Mouse (Mus musculus) forebrain, embryonic 14.5 days (tissue): ENCODE measurements at regions not wholly inside any gene's neighbourhood (a gene's known extent, or its start where the extent isn't known, plus 50 kb on each side); places are given as distances from the start of the nearest gene placed in this dataset.

Source experiments
- ATAC-seq: fragments of 200-750 bp; cut with Nextera tagmentation; 2 replicates; pipeline ENCODE4 v1.8.0; 2017; ENCODE audit warnings: mild to moderate bottlenecking, moderate library complexity
- DNase-seq: peaks from one replicate; pipeline ENCODE4 v3.0.0-alpha.2; 2015; ENCODE audit warnings: low spot score
- H3K27ac ChIP-seq: fragments of 300-500 bp; sonication (generic); 2 replicates; pipeline ENCODE4 v1.5.1; 2014; ENCODE audit warnings: low read depth, mild to moderate bottlenecking, control low read depth, low read length, moderate library complexity
- H3K27me3 ChIP-seq: fragments of 300-500 bp; sonication (generic); replicated peaks from 2 replicates; pipeline ENCODE4 v1.6.1; 2014; ENCODE audit warnings: low read length, control low read depth, mixed read lengths; ENCODE audit not compliant: control insufficient read depth, insufficient read depth
- H3K36me3 ChIP-seq: fragments of 300-500 bp; sonication (generic); 2 replicates; pipeline ENCODE4 v1.6.1; 2014; ENCODE audit warnings: low read length, control low read depth; ENCODE audit not compliant: control insufficient read depth, insufficient read depth
- H3K4me1 ChIP-seq: fragments of 300-500 bp; sonication (generic); 2 replicates; pipeline ENCODE4 v1.6.1; 2014; ENCODE audit warnings: antibody characterized with exemption, low read length, control low read depth; ENCODE audit not compliant: control insufficient read depth, insufficient read depth
- H3K4me2 ChIP-seq: fragments of 300-500 bp; sonication (generic); 2 replicates; pipeline ENCODE4 v1.6.1; 2014; ENCODE audit warnings: mild to moderate bottlenecking, control low read depth, low read length
- H3K4me3 ChIP-seq: fragments of 300-500 bp; sonication (generic); 2 replicates; pipeline ENCODE4 v1.5.1; 2014; ENCODE audit warnings: low read depth, low read length, control low read depth
- H3K9ac ChIP-seq: fragments of 300-500 bp; sonication (generic); 2 replicates; pipeline ENCODE4 v1.6.1; 2014; ENCODE audit warnings: mild to moderate bottlenecking, low read length, control low read depth, moderate library complexity
- H3K9me3 ChIP-seq: fragments of 300-500 bp; sonication (generic); replicated peaks from 2 replicates; pipeline ENCODE4 v1.6.1; 2016; ENCODE audit warnings: low read length, control low read depth, mixed read lengths; ENCODE audit not compliant: control insufficient read depth
- WGBS: fragments of 180-500 bp; shearing (Covaris S2); extraction: QIAGEN DNeasy Blood & Tissue Kit; methylation state at CpG from one replicate; pipeline ENCODE4 v1.1.7; 2014; 5-methylcytosine and 5-hydroxymethylcytosine counted together

DNA sequence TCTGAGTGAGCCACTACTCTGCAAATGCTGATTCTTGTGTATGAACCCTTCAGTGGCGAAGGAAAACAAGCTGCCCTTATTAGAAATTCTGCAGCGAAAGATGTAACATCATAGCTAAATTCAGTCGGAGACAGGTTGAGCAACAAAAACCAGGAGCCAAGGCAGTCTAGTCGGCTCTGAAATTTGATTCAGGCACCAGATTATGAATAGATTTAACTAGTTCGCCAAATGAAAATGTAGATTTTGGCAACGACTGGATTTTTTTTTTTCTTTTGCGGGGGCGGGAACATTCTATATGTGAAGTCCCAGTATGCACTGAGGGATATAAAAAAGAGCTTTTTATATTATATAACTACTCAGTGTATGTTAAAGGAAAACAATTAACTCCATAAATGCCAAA is 847.9 kb downstream of the Kcnj2 start:
- no peaks in the 10 kb centered on the region for H3K36me3 ChIP-seq
- H3K4me2 ChIP-seq: no peak overlapping the region
- no peaks in the 10 kb centered on the region for H3K27me3 ChIP-seq
- WGBS: 90% methylated on average over 8 of the region's 8 CpGs
- H3K4me3 ChIP-seq: no peak overlapping the region
- H3K9me3 ChIP-seq: no peaks in the 10 kb centered on the region
- DNase-seq (no peak), ATAC-seq (no peak)
- H3K27ac ChIP-seq: no peak overlapping the region
- no peaks in the 10 kb centered on the region for H3K4me1 ChIP-seq
- H3K9ac ChIP-seq: no peak overlapping the region

DNA sequence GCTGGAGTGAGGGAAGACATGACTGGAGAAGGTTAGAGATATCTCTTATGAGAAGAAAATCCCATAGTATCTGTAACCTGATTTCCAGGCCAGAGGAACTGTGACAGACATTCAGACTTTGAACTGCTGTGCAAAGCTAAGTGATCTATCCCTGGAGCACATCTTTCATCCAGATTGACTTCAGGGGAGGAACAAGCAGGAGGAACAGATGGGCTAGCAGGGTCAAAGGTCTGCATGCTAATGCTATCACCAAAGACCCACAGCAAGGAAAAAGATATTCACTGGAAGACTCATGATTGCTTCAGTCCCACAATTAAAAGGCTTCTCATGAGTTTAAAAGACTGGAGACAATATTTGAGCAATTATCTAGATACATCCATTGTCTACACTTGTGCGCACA is 855.7 kb upstream of the Sox9 start:
- Histone ChIP-seq H3K4me1 (no peaks in the 10 kb centered on the region), H3K27ac (no peak overlapping the region), H3K4me2 (no peak overlapping the region), H3K4me3 (no peak overlapping the region), H3K9ac (no peak overlapping the region), H3K9me3 (no peaks in the 10 kb centered on the region), H3K27me3 (no peaks in the 10 kb centered on the region), H3K36me3 (no peaks in the 10 kb centered on the region)
- 98% methylated on average over 1 of the region's 1 CpGs for WGBS
- ATAC-seq (no peak), DNase-seq (no peak)

- H3K27ac ChIP-seq: no peak overlapping the region
- ATAC-seq (no peak), DNase-seq (peak; percentile 22)
- no peaks in the 10 kb centered on the region for H3K27me3 ChIP-seq
- H3K9ac ChIP-seq: no peak overlapping the region
- no peak overlapping the region for H3K4me3 ChIP-seq
- no peak overlapping the region for H3K4me2 ChIP-seq
- no peaks in the 10 kb centered on the region for H3K4me1 ChIP-seq
- no peaks in the 10 kb centered on the region for H3K9me3 ChIP-seq
- 70% methylated on average over 10 of the region's 10 CpGs for WGBS
- H3K36me3 ChIP-seq: no peaks in the 10 kb centered on the region
These were observed 852.7 kb upstream of the Sox9 start for GRCm38 (mm10) chr11:111929366-111929765.

GRCm38 (mm10) chr11:111932052-111932451 is 850.0 kb upstream of the Sox9 start:
- H3K27me3 ChIP-seq: no peaks in the 10 kb centered on the region
- DNase-seq (no peak), ATAC-seq (no peak)
- no peaks in the 10 kb centered on the region for H3K4me1 ChIP-seq
- H3K27ac ChIP-seq: no peak overlapping the region
- H3K9me3 ChIP-seq: no peaks in the 10 kb centered on the region
- no peak overlapping the region for H3K4me2 ChIP-seq
- no peak overlapping the region for H3K9ac ChIP-seq
- H3K4me3 ChIP-seq: no peak overlapping the region
- 90% methylated on average over 1 of the region's 1 CpGs for WGBS
- no peaks in the 10 kb centered on the region for H3K36me3 ChIP-seq

GRCm38 (mm10) chr11:111944282-111944681 is 837.7 kb upstream of the Sox9 start:
- no peak overlapping the region for H3K9ac ChIP-seq
- 58% methylated on average over 8 of the region's 8 CpGs for WGBS
- H3K36me3 ChIP-seq: no peaks in the 10 kb centered on the region
- no peaks in the 10 kb centered on the region for H3K27me3 ChIP-seq
- no peak for ATAC-seq
- peak; percentile 17 for DNase-seq
- H3K4me2 ChIP-seq: no peak overlapping the region
- H3K9me3 ChIP-seq: no peaks in the 10 kb centered on the region
- no peak overlapping the region for H3K4me3 ChIP-seq
- H3K27ac ChIP-seq: no peak overlapping the region
- no peaks in the 10 kb centered on the region for H3K4me1 ChIP-seq

- ATAC-seq: no peak
- Histone ChIP-seq H3K27me3 (no peaks in the 10 kb centered on the region), H3K9ac (no peak overlapping the region), H3K4me3 (no peak overlapping the region), H3K4me2 (no peak overlapping the region), H3K4me1 (no peaks in the 10 kb centered on the region), H3K27ac (no peak overlapping the region), H3K36me3 (no peaks in the 10 kb centered on the region), H3K9me3 (no peaks in the 10 kb centered on the region)
- DNase-seq: no peak
These were observed 836.2 kb upstream of the Sox9 start for GRCm38 (mm10) chr11:111945806-111946205.

GRCm38 (mm10) chr11:111947671-111948070 is 834.4 kb upstream of the Sox9 start:
- ATAC-seq (no peak), DNase-seq (no peak)
- Histone ChIP-seq H3K27me3 (no peaks in the 10 kb centered on the region), H3K36me3 (no peaks in the 10 kb centered on the region), H3K9me3 (no peaks in the 10 kb centered on the region), H3K4me1 (no peaks in the 10 kb centered on the region), H3K4me2 (no peak overlapping the region), H3K27ac (no peak overlapping the region), H3K9ac (no peak overlapping the region), H3K4me3 (no peak overlapping the region)
- 95% methylated on average over 6 of the region's 6 CpGs for WGBS

DNA sequence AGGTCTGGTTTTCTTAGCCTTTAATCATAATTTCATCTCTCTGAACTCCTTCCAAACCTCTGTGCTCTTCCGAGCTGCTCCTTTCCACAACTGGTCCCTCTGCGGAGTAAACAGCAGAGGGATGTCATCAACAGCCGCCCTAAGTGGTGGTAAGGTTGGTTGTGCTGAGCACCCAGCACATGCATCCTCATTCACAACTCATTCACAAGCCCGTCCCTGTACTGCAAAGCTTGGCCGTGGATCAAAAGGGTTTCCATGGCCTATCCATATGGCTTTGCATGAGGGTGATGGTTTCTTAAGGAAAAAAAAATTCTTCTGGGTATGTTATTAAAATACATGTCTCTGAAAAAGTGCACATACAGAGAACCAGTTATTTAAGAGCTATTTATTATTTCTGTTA is 828.6 kb upstream of the Sox9 start:
- DNase-seq: peak; percentile 51
- Histone ChIP-seq H3K4me2 (no peak overlapping the region), H3K9ac (no peak overlapping the region), H3K27ac (no peak overlapping the region), H3K36me3 (no peaks in the 10 kb centered on the region), H3K9me3 (no peaks in the 10 kb centered on the region), H3K4me3 (no peak overlapping the region), H3K4me1 (no peaks in the 10 kb centered on the region), H3K27me3 (no peaks in the 10 kb centered on the region)
- 64% methylated on average over 5 of the region's 5 CpGs for WGBS
- no peak for ATAC-seq

DNA sequence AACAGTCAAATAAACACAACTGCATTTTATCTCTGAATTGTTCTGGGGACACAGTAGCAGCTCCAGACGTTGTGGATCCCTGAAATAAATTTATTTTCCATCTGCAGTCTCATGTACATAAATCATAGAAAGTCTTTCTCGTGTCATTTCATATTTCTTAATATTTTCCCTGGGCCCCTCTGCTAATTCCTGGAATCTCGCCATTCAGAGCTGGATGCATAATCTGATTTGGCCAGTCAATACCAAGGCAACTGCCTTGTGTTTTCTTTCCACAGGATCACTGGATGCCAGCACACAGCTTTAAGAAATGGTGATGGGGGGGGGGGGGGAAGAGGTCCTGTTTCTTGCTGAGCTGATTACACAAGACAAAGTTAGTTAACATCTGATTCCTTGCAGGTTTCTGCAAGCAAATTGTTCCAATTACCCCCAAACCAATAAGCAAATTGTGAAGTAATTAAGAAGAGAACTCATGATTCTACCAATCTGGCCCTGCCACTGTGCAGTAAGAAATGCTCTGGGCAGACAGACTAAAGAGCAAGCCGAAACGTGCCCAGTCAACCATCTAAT is 824.2 kb upstream of the Sox9 start:
- no peak for DNase-seq
- Histone ChIP-seq H3K27ac (no peak overlapping the region), H3K4me1 (no peaks in the 10 kb centered on the region), H3K4me3 (no peak overlapping the region), H3K9ac (no peak overlapping the region), H3K36me3 (no peaks in the 10 kb centered on the region), H3K9me3 (no peaks in the 10 kb centered on the region), H3K4me2 (no peak overlapping the region), H3K27me3 (no peaks in the 10 kb centered on the region)
- WGBS: 56% methylated on average over 5 of the region's 5 CpGs
- no peak for ATAC-seq
